Comparison of ENCODE assay signal across 1 mouse cellular context in the genomic region with DNA sequence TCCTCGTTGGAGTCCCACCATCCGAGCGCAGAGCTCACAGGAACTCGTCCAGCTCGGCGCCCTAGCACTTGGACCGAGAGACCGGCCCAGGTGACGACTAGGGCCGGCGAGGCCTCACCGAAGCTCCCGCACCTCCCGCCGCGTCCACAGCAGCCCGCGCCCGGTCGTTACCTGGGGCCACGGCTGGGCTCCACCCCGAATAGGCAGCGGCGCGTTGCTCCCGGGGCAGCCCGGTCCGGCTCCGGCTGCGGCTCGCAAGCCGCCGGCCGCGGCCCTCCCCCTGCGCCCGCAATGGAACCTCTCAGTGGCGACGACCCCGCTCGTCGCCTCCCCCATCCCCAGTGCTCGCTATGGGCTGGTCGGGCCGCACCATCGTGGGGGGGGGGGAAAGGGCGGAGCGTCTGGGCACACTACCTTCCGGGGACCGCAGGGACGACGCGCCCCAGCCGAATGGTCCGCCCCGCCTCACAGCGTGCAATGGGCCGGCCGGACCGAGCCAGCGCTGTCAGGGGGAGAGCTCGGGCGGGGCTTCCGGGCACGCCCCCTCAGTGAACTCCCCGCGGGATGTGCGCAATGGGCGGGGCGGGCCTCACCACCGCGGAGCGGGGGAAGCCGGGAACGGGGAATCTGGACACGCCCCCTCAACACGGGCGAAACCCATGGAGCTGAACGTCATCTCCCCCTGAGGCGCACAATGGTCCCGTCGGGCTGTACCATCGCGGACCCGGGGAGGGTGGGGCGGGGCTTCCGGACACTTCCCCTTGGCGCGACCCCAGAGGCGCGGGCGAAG.
TF ChIP-seq lines count a peak whose summit lies in the region.

Gene Rnf44, minus strand, starts transcription at position 350 of the 790 bp plus-strand sequence.

TF ChIP-seq in CH12.LX, 34 proteins besides CTCF, POLR2A, EP300 and RAD21 (continued from another document):
- no peak for TF ChIP-seq ZNF384 (IDR thresholded peaks at IDR 0.05; ENCODE audit: low read depth, low read length)
- TF ChIP-seq MXI1 (IDR thresholded peaks at IDR 0.05; ENCODE audit: low read depth, low read length): peak; percentile 77; the same call in 1 of the 2 replicates
- peak; percentile 92 for TF ChIP-seq ELF1 (IDR thresholded peaks at IDR 0.05; ENCODE audit: low read depth, low read length)
- peak; percentile 96 for TF ChIP-seq SIN3A (IDR thresholded peaks at IDR 0.05; ENCODE audit: low read length)
- TF ChIP-seq MAZ (IDR thresholded peaks at IDR 0.05; ENCODE audit: low read depth, low read length): peak; percentile 96
- TF ChIP-seq ZMIZ1 (IDR thresholded peaks at IDR 0.05; ENCODE audit: low read depth, low read length): peak; percentile 76; the same call in 1 of the 2 replicates
- TF ChIP-seq CHD1 (IDR thresholded peaks at IDR 0.05; ENCODE audit: low read depth, low read length): peak; percentile 100
- no peak for TF ChIP-seq USF2 (conservative IDR thresholded peaks at IDR 0.05; ENCODE audit: low read depth, low read length)
- peak; percentile 67 for TF ChIP-seq IRF4 (IDR thresholded peaks at IDR 0.05; ENCODE audit: low read depth, low read length)
TF ChIP-seq in CH12.LX: peak in this region for 15.
